Mouse (Mus musculus) CD4-positive, CD25-positive, alpha-beta regulatory T cell, adult 2 months (primary cell): ENCODE data around the gene Tle2.

Experiments used
- DNase-seq: peaks from one replicate; pipeline ENCODE4 v3.0.0-alpha.2; 2012; ENCODE audit warnings: low read depth, low spot score

The Tle2 gene

GRCm38 (mm10) chr10:81572975-81573374 lies 1.4 kb upstream of the Tle2 start:
- no peak for DNase-seq

DNA sequence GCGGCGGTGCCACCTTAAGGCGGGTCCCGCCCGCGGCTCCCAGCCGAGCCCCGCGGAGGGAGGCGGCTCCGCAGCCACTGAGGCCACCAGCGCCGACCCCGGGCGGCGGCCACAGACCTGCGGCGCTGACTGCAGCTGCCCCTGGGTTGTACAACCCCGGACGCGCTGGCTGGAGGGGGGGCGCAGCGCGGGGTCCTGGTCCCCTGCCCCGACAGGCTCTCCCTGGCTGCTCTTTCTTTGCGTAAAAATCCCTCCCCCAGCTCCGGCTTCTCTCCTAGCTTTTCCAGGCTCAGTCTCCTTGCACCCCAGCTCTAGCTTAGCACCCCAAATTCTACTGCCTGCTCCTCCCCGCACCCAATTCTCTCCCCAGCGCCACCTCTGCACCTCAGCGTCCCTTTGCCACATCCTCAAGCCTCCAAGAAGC lies 859 bp downstream of the Tle2 start:
- DNase-seq = peak; percentile 35

- DNase-seq = peak; percentile 51
These were observed 1.3 kb downstream of the Tle2 start for GRCm38 (mm10) chr10:81575695-81576094.

DNA sequence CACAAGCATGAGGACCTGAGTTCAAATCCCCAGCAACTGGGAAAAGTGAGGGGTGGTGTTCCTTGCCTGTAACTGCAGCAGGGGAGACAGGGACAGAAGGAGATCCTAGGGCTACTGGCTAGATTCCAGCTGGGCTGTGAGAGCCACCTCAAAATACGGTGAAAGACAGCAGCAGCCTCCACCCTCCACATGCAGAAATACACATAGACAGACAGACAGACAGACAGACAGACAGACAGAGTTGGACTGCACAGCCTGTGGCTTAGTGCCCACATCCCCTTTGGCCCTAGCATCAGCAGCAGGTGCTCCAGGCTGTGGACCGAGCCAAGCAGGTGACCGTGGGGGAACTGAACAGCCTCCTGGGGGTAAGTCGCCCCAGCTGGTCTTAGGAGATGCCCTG lies 5.6 kb downstream of the Tle2 start:
- no peak for DNase-seq

- peak; percentile 36 for DNase-seq
These were observed 6.2 kb downstream of the Tle2 start for GRCm38 (mm10) chr10:81580441-81581070.

- no peak for DNase-seq
These were observed 9.0 kb downstream of the Tle2 start for GRCm38 (mm10) chr10:81583347-81583746.

DNA sequence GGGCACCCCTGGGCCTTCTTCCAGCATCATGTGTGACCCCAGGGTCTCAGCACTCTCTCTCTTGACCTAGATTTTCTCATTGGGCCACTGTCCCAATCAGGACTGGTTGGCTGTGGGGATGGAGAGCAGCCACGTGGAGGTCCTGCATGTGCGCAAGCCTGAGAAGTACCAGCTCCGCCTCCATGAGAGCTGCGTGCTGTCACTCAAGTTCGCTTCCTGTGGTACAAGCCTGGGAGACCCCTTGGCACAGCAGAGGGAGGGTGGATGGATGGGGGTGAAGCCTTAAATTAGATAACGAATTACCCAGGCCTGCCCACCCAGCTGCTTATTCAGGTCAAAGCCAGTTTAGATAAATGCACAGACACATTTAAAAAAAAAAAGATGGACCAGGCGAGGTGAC lies 14.4 kb downstream of the Tle2 start:
- DNase-seq = no peak

- DNase-seq = no peak
These were observed 17.5 kb downstream of the Tle2 start for GRCm38 (mm10) chr10:81591846-81592245.

GRCm38 (mm10) chr10:81592631-81593030 lies 18.3 kb downstream of the Tle2 start:
- DNase-seq = no peak

DNA sequence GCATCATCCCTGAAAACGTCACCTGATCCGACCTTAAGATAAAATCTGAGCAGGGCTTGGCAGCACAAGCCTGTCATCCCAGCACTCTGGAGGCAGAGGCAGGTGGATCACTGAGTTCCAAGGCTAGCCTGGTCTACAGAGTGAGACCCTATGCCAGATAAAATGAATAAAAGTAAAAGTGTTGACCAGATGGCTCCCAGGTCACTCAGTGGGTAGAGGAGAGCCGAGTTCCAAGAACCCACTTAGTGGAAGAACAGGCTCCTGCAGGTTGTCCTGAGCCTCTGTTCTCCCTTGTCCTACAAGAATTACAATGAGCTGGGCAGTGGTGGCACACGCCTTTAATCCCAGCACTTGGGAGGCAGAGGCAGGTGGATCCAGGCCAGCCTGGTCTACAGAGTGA lies 18.9 kb downstream of the Tle2 start:
- no peak for DNase-seq

- no peak for DNase-seq
These were observed 19.6 kb downstream of the Tle2 start for GRCm38 (mm10) chr10:81593935-81594334.

- DNase-seq = no peak
These were observed 21.2 kb downstream of the Tle2 start for GRCm38 (mm10) chr10:81595599-81595998.

DNA sequence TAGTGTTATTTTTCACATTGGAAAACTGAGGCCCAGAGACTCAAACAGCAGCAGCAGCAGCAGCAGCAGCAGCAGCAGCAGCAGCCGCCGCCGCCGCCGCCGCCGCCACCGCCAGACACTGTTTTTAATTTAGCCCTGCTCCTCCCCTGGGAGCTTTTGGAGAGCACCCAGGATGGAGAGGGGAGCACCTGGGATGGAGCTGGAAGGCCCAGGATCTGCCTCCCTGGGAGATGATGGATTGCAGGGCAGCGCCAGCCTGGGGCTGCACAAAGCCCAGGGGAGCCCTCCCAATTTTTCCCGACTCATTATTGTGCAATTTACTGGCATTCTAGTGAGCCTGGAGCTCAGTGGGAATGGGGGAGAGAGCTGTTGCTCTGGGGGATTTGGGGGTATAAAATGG lies 22.2 kb downstream of the Tle2 start:
- DNase-seq = no peak

- no peak for DNase-seq
These were observed 23.0 kb downstream of the Tle2 start for GRCm38 (mm10) chr10:81597137-81597950.

GRCm38 (mm10) chr10:81598342-81598741 lies 24.0 kb downstream of the Tle2 start:
- no peak for DNase-seq

- no peak for DNase-seq
These were observed 24.5 kb downstream of the Tle2 start for GRCm38 (mm10) chr10:81598871-81599270.

DNA sequence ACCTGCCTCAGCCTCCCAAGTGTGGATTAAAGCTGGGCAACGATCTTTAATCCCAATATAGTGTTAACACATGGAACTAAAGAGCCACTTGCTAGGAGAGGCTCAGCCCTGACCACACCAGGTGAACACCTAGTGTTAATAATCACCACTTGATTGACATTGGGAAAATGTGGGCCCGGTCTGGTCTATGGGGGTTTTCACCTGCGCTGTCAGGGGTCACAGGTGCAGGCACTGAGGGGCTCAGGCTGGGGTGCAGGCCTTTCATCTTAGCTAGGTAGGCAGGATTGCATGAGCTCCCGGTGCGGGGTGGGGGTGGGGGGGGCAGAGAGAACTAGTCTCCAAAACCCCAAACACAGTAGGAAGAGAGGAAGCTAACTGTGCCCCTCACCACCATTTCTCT lies 25.3 kb downstream of the Tle2 start:
- no peak for DNase-seq

DNA sequence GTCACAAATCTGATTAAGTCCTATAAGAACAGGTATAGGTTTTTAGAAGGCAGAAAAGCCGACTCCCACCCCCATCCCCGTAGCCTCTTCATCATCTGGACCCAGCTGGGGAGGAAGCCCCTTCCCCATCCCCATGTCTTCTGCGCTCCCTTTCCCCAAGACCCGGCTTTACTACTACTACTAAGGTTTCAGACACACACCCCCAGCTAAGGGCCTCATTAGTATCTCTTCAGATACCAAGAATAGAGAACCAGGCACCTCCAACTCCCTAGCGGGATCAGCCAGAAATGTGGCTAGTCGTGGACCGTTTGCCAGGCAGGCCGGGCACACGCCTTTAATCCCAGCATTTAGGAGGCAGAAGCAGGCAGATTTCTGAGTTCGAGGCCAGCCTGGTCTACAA lies 25.7 kb downstream of the Tle2 start:
- no peak for DNase-seq

DNA sequence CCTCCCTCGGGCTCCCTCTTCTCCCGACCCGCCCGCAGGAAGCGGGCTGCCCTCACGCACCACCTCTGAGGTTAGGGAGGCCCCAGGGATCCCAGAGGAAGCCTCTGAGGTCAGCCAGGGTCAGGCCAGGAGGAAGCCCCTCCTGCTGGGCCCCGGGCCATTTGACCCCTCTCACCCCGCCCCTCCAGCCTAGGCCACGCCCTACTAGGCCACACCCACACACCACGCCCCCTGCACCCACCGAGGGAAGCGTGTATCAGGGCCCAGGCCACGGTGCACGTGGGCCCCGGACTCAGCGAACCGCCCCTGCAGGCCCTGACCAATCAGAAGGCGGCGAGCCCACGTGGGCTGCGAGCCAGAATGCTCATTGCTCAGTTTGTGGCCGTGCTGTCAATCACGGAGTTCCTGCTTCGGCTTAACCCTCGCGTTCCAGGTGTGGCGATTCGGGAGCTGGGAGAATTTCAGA lies 26.4 kb downstream of the Tle2 start, which contains the start of gene Tle6:
Gene Tle6 (minus strand): TSS at position 336 of the 466 bp plus-strand sequence.
- DNase-seq = peak; percentile 93

- no peak for DNase-seq
These were observed 27.1 kb downstream of the Tle2 start for GRCm38 (mm10) chr10:81601396-81601905.

- DNase-seq = peak; percentile 84
These were observed 28.4 kb downstream of the Tle2 start for GRCm38 (mm10) chr10:81602741-81603151.
